Mouse (Mus musculus) hematopoietic stem cell, adult 5-6 weeks (primary cell): ENCODE data around the gene Panx2. TPM values are rescaled to one million over a fixed set of nuclear protein-coding genes. Genes with fewer than 3 reads are reported as not detected.

Experiments
- ATAC-seq, 2 experiments: fragments of 125-278 bp in 1 of 2; replicated peaks in 1 of 2; 2 replicates each; pipeline ENCODE4 v1.8.0; 2016 to 2017; ENCODE audit warnings: inconsistent platforms in 2 of 2, mild to moderate bottlenecking in 2 of 2, moderate number of reproducible peaks in 2 of 2, low read depth in 1 of 2, moderate TSS enrichment in 1 of 2; ENCODE audit not compliant: low FRiP score in 2 of 2, poor library complexity in 2 of 2, severe bottlenecking in 2 of 2, insufficient read depth in 1 of 2, low TSS enrichment in 1 of 2
- total RNA-seq: library from RNA; stranded (forward); fragments of 172-1452, 232-1000 nt; gene quantifications from 2 replicates; pipeline ENCODE4 v1.2.3, GENCODE M21; 2017

The Panx2 gene
- total RNA-seq, 1 experiment from 2014 or later: not detected

- no peak for ATAC-seq
These were observed 44.4 kb downstream of the Panx2 start for GRCm38 (mm10) chr15:89103921-89104320.

DNA sequence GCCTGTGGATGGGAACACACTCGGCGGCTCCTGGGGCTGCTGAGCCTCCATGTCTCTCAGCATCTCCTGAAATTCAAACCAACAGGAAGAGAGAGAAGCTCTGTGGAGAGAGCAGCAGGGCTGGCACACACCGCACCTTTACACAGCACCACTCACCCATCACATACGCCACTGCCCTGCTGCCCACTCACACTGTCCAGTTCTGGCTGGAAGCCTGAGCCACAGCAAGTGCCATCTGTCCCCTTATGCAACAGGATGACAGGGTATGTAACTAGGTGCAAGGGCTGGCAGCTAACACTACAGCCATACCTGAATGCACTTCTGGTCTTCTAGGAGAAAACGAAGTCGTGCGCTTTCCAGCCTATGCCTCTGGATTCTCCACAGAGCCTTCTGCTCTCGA, 44.9 kb downstream of the Panx2 start:
- ATAC-seq: no peak

DNA sequence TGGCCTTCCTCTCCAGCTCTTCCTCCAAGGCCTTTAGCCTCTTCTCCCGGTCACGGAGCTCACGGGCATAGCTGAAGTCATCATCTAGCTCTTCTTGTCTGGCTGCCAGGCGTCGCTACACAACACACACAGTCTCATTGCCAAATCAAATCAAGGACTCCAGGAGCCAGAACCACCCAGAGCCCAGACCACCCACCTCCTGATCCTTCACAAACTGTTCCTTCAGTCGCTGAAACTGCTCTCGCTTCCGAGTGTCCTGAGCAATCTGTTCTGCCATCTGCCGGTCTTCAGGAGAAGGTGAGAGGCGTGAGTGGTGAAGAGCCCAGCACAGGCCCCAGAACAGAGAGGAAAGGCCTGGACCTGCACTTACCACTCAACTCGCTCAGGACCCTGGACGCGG, 46.5 kb downstream of the Panx2 start:
- no peak for ATAC-seq

- no peak for ATAC-seq
These were observed 47.4 kb downstream of the Panx2 start for GRCm38 (mm10) chr15:89106976-89107375.

- ATAC-seq: no peak
These were observed 50.6 kb downstream of the Panx2 start for GRCm38 (mm10) chr15:89110147-89110546.

GRCm38 (mm10) chr15:89118007-89118406, 58.5 kb downstream of the Panx2 start:
- ATAC-seq: no peak

DNA sequence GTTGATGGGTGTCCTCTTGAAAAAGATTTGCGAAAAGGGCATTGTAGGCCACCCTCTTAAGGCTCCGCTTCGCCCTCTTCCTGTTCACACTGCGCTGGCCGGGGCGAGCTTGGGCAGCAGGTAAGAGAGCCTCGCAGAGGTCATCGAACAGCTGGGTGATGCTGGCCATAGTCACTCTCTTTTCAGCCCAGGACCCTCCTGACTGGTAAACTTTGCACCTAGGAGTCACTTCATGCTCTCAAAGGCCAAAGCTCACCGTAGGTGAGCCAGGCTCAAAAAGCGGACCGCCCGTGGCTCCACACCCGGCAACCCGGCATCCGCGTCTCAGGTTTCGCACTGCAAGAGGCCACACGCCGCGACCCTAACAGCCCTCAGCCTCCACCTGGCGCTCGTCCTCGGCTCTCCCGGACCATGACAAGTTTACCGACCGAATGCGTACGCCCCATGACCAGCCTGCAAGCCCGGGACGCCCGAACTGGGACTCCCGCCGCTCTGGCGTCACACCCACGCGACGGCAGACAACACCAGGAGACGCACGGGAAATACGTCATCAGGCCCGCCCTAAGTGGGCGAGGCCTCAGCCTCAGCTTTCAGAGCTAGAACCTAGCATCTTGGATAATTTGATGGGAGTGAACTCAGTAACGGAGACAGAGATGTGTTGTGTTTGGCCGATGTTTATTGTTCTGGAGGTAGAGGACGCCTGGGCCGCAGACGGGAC, 63.3 kb downstream of the Panx2 start, which contains the start of gene Tubgcp6:
Gene Tubgcp6, minus strand, starts transcription at position 464 of the 718 bp plus-strand sequence.
- peak; percentile 88 to 93 for ATAC-seq

Other genes with a start within 250 kb of the Panx2 start
- 4.6 and 7.1 TPM in 2 replicates for gene Alg12, start 240.4 kb upstream of the Panx2 start, total RNA-seq
- 53.3 and 53.6 TPM in 2 replicates for gene Creld2, start 240.1 kb upstream of the Panx2 start, total RNA-seq
- 11.9 and 18.3 TPM in 2 replicates for gene Pim3, start 197.5 kb upstream of the Panx2 start, total RNA-seq
- gene Ttll8, start 105.3 kb upstream of the Panx2 start, total RNA-seq: not detected in 2 replicates
- not detected in 2 replicates for gene Mlc1, start 80.7 kb upstream of the Panx2 start, total RNA-seq
- not detected in 2 replicates for gene Mov10l1, start 76.8 kb upstream of the Panx2 start, total RNA-seq
- gene Trabd, start 15.4 kb downstream of the Panx2 start, total RNA-seq: 22.6 and 33.2 TPM in 2 replicates
- 18.0 and 20.2 TPM in 2 replicates for gene Selenoo, start 29.4 kb downstream of the Panx2 start, total RNA-seq
- gene Tubgcp6, start 63.4 kb downstream of the Panx2 start, total RNA-seq: 18.2 and 24.1 TPM in 2 replicates
- gene Hdac10, start 69.0 kb downstream of the Panx2 start, total RNA-seq: 17.0 and 22.7 TPM in 2 replicates
- 5.7 and 8.7 TPM in 2 replicates for gene Mapk12, start 81.0 kb downstream of the Panx2 start, total RNA-seq
- gene Mapk11, start 89.9 kb downstream of the Panx2 start, total RNA-seq: 1.6 and 2.4 TPM in 2 replicates
- 13.9 and 23.7 TPM in 2 replicates for gene Plxnb2, start 121.1 kb downstream of the Panx2 start, total RNA-seq
- gene Dennd6b, start 136.8 kb downstream of the Panx2 start, total RNA-seq: 3.9 and 4.8 TPM in 2 replicates
- 29.1 and 53.6 TPM in 2 replicates for gene Ppp6r2, start 151.8 kb downstream of the Panx2 start, total RNA-seq